Mouse (Mus musculus): Measurements from ENCODE around the gene Upk3a.
"Not testable (repeated sequence)": the region's sequence is repeated elsewhere in the genome, so short reads cannot be mapped to it uniquely, and the experiment has no call there.

Gene Upk3a

DNA sequence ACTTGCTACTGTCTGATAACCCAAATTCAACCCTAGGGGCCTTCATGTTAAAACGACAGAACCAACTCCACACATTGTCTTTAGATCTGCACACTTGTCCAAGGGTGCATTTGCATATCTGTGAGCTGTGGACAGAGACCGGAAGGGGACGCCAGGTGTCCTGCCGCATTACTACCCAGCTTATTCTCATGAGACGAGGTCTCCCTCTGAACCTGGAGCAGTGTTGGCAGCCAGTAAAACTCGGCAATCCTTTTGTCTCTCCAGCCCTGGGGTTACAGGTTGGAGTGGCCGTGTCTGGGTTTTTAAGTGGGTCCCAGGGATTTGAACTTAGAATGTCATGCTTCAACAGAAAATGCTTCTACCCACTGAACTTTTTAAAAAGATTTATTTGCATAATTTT lies 17.0 kb upstream of the Upk3a start:
- CTCF ChIA-PET, result no interaction called here

DNA sequence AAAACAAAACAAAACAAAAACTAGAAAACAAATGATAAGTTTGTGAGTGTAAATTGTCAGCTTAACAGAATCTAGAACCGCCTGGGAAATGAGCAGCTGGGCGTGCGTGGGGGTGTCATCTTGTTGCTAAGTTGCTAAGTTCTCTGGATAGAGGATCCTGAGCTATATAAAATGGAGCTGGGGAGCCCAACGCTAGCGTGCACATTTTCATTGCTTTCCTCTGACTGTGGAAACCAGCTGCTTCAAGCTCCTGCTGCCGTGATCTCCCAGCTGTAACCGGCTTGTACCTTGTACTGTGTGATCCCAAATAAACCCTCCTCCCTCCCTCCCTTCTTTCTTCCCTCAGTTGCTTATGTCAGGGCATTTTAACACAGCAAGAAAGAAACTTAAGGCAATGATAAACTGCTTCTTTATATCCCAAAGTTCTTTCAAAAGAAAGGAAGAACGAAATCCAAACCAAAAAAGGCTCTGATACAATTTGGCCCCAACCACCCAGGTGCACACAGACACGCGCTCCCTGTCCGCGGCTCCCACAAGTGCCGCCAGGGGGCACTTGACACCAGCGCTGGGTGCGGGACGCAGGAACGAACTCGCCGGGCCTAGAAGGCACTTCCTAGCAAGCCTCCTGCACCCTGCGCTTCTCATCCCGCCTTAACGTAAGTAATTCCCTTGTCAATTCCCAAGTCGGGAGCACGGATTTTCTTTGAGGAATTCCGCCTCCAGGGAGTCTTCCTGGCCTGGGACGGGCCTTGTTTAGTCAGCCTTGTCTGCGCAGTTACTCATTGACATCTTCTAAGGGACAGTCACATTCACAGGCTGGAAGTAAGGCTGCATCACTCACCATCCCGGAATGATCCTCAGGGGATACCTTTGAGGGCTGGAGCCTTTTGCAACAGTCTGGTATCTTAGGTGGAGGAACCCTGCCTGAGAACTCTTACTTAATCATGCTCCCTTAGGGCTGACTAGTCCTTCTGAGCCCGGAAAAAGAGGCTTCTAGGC lies 15.7 kb upstream of the Upk3a start:
- CTCF ChIA-PET, result interaction anchor here (0.6 kb wide), 1 partner anchor 1027 kb away, joined by 5 read pairs; no protein-coding TSS in a partner anchor

GRCm38 (mm10) chr15:85009666-85010065 lies 7.3 kb upstream of the Upk3a start:
- CTCF ChIA-PET, result no interaction called here

DNA sequence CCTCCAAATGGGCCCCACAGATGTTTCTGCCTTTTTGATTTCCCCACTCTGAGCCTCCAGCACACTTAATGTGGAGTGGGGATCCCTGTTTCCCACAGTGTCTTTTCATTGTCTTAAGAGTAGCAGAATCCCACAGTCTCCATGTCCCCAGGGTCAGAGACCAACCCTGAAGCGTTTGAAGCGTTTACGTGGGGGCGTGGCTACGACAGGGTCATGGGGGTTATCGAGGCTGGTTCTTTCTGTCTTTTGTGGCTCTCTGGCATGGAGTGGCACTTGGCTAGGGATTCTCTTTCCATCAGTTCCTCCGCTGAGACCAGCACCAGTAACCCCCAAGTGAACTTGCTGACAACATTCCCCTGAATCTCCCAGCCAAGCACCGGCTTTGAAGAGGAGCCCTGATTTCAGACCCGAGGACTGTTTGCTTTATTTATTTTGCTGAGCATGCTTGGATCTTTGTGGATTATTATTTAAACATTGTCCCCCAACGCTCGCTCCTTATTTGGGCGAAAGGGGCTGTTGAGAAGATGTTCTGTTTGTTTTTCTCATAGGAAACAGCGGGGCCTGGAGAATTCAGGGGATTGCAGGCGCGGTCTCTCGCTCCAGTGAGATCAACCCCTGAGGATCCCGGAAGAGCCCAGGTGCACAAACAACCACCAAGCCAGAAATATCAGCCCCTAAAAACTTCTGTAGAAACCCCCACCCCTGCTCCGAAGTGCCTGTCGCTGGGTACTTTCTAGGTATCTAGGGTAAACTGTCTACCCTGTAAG lies 4.9 kb upstream of the Upk3a start:
- CTCF ChIA-PET, result no interaction called here

- CTCF ChIA-PET, result no interaction called here
These were observed 4.3 kb upstream of the Upk3a start for GRCm38 (mm10) chr15:85012662-85013054.

DNA sequence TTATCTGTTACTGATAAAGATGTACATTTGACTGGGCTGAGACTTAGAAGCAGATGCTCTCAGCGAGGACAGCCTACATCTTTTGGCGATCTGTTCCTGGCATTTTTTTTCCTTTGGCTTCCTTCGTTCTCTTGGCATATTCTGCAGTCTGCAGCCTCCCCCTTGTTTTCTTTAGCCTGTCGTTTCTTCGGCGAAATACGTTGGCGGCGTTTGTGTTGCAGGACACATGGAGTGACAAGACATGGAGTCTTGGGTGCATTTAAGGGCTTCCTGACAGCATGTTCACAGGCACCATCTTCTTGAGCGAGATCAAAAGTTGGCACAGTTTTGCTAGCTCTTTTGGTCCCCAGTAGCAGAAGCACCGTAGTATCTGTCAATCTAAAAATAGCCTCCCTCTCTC lies 1.2 kb upstream of the Upk3a start:
- CTCF ChIA-PET, result interaction anchor here (0.7 kb wide), 1 partner anchor 159 kb away, joined by 3 read pairs; no protein-coding TSS in a partner anchor

DNA sequence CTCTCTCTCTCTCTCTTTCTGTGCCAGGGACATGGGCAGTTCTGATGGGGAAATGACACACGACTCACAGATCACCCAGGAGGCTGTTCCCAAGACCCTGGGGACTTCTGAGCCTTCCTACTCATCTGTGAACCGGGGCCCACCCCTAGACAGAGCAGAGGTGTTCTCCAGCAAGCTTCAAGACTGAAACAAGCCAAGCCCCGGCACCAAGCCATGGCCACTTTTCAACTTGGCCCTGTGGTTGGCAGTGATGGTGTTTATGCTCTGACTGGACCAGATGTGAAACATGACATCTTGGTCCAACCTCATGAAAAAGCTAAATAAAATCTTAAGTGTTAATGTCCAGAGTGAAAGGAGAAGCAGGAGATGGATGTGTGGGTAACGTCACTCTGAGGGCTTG lies 5.3 kb downstream of the Upk3a start:
- CTCF ChIA-PET, result no interaction called here

DNA sequence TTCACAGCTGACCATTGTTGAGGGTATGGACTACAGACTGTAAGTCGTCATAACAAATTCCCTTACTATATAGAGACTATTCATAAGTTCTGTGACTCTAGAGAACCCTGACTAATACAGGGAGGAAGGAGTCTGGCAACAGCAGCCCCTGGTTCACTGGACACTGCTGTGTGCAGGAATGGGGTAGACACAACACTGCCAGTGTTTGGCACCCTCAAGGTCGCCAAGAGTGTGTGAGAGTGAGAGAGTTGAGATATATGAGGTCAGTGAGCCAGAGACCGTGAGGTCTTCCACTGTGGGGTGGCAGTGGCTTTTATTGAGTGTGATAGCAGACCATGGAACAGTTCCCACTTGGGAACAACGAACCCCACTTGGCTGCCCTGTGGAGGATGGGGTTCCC lies 9.3 kb downstream of the Upk3a start:
- CTCF ChIA-PET, result no interaction called here

DNA sequence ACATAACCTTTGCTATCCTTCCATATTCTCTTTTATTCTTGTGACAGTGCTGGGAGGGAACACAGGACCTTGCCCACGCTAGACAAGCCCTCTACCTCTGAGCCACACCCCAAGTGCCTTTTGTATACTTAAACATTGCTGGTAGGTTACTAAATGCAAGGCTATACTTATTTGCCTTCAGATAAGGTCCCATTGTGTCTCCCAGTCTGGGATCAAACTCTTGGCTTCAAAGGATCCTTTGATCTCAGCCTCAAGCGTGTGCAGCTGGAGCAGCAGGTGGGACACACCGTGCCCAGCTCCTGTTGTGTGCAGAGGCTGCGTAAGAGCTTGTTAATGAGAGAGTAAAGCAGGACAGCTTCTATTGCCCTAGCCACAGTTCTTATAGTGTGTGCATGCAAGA lies 10.8 kb downstream of the Upk3a start:
- CTCF ChIA-PET, result no interaction called here

GRCm38 (mm10) chr15:85028648-85029047 lies 11.7 kb downstream of the Upk3a start, which contains the start of gene Fam118a:
Gene Fam118a (plus strand): TSS chr15:85028948.
- CTCF ChIA-PET, result not testable (repeated sequence)

DNA sequence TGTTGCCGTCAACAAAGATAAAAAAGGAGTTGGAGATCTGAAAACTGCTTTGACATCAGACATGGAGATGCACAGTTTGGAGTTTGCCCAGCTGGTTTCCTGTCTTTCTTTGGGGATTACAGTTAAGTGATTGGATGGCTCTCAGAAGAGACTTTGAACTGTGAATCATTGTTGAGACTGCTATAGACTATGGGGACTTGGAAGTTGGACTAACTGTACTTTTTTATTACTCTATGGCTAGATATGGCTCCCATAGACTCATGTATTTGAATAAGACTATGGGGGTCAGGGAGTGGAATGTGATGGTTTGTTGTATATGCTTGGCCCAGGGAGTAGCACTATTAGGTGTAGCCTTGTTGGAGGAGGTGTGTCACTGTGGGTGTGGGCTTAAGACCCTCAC lies 13.7 kb downstream of the Upk3a start:
- CTCF ChIA-PET, result not testable (repeated sequence)

GRCm38 (mm10) chr15:85031866-85032265 lies 14.9 kb downstream of the Upk3a start:
- CTCF ChIA-PET, result no interaction called here

GRCm38 (mm10) chr15:85033916-85034315 lies 17.0 kb downstream of the Upk3a start:
- CTCF ChIA-PET, result not testable (repeated sequence)

DNA sequence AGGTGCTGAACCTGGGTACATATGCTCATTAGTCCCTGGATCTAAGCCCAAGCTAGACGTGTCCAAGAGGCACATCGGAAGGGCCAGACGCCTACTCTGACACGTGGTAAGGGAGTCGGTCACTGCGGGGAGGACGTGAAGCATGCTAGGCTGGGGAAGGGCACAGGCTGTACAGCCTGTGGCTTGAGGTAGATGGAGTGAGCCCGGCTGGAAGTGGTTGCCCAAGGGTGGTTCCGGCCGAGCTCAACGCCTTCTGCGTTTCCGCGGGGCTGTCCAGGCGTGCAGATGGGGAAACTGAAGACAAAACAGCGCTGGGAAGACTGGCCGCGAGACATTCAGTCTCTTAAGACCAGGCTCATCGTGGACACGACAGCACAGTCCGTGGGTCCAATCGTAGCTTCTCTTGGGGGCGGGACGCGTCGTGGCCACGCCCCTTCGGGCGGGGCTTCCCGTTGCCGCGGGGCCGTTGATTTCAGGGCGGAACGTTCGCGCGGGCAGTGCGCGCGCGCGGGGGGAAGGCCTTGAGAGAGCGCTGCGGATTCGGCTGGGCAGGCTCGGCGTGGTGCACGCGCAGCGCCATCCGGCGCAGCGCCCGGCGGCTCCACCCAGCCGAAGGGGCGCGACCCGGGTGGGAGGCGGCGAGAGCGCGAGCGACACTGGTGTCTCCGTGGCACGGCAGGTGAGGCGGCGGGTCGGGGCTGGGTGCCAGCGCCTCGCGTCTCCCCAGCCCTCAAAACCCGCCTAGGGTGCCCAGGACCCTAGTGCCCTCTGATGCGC lies 19.8 kb downstream of the Upk3a start:
- CTCF ChIA-PET, result interaction anchor here (1.1 kb wide), 1 partner anchor 113 kb away, joined by 3 read pairs; the partner anchor contains the start of gene Nup50

DNA sequence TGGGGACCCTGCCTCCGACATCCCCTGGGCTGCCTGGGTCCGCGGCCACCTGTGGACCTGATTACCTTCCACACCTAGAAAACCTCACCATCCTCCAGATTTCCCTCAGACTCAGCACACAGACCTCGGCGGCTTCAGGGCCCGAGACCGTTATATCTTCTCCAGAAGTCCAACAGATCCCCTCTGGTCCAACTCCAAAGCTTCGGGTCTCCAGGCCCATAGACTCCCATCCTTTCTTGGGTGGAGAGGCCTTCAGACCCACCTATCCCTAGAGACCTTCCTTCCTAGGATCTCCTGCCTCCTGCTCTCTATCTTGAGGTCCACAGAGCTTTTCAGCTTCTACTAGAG lies 20.4 kb downstream of the Upk3a start:
- CTCF ChIA-PET, result interaction anchor here (0.5 to 0.6 kb wide), 2 partner anchors 49 to 622 kb away, joined by 3 to 4 read pairs; partner anchors contain the start of gene 5031439G07Rik

- CTCF ChIA-PET, result no interaction called here
These were observed 24.7 kb downstream of the Upk3a start for GRCm38 (mm10) chr15:85041546-85042225.

GRCm38 (mm10) chr15:85042361-85042954 lies 25.5 kb downstream of the Upk3a start:
- CTCF ChIA-PET, result no interaction called here

- CTCF ChIA-PET, result no interaction called here
These were observed 26.2 kb downstream of the Upk3a start for GRCm38 (mm10) chr15:85043116-85043515.

GRCm38 (mm10) chr15:85043761-85044160 lies 26.8 kb downstream of the Upk3a start:
- CTCF ChIA-PET, result no interaction called here

DNA sequence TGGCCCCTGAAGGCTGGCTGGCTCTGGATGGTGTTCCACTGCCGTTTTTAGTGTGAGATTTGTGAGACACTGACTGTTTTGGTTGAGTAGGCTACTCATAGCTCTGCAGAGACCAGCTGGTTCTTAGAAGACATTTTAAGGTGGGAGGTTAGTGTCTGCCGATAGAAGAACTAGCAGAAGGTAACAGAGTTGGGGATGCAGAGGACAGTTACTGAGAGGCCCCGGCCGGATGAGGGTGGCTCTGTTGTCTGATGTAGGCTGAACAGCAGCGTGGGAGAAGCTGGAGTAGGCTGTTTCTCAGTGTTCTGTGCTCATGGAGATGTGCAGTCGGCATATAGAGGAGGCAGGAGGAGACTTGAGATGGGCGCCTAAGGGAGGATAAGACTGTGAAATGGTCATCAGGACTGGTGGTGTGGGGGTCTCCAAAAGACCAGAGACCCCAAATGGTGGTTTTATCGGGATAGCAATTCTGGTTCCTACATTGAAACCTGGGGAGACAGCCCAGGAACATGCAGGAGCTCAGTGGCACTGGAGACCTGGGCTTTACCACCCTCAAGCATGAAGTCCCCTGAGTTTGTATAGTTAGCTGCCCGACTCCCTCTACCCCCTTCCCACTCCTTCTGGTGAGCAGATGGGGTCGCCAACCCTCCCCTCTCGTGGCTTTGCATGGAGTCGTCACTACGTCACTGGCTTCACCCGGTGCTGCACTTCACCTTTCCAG lies 29.4 kb downstream of the Upk3a start:
- CTCF ChIA-PET, result no interaction called here

Data from spleen, embryonic (tissue).